Mouse (Mus musculus) spleen, adult 2 months (tissue): ENCODE data around the gene Chchd3.

Experiments
- CTCF ChIP-seq: fragments of 200-500 bp; IDR thresholded peaks from 2 replicates; pipeline ENCODE4 v1.5.1; 2011; ENCODE audit warnings: mild to moderate bottlenecking, inconsistent platforms; ENCODE audit not compliant: insufficient read depth, insufficient read length, insufficient replicate concordance; ENCODE audit errors: extremely low read depth
- POLR2A ChIP-seq: fragments of 200-500 bp; IDR thresholded peaks from 2 replicates; pipeline ENCODE4 v1.6.1; 2011; ENCODE audit warnings: low read depth, low read length, inconsistent platforms

DNA sequence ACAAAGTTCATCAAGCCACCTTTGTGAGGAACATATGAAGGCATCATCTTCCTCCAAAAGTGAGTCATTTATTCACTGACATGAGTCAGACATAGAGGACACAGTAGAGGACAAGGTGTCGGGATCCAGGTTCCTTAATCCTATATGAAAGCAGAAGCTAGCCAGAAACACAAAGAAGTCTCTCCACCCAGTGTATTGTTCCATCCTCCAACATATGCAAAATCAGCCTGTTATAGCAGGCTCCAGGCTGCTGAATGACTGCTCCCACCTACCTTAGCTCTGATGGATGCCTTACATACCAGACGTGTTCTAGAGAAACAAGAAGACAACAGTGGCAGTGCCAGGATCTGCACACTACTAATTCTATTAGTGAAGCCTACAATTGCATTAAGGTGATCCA is 91.1 kb downstream of the Chchd3 start:
- TF ChIP-seq CTCF = no peak
- no peak for TF ChIP-seq POLR2A
